Mouse (Mus musculus) ovary, postnatal 10 days (tissue): ENCODE measurements around the gene Mcam.

Experiments used
- DNase-seq: peaks from one replicate; pipeline ENCODE4 v3.0.0; 2022; ENCODE audit warnings: low spot score

Mcam gene

DNA sequence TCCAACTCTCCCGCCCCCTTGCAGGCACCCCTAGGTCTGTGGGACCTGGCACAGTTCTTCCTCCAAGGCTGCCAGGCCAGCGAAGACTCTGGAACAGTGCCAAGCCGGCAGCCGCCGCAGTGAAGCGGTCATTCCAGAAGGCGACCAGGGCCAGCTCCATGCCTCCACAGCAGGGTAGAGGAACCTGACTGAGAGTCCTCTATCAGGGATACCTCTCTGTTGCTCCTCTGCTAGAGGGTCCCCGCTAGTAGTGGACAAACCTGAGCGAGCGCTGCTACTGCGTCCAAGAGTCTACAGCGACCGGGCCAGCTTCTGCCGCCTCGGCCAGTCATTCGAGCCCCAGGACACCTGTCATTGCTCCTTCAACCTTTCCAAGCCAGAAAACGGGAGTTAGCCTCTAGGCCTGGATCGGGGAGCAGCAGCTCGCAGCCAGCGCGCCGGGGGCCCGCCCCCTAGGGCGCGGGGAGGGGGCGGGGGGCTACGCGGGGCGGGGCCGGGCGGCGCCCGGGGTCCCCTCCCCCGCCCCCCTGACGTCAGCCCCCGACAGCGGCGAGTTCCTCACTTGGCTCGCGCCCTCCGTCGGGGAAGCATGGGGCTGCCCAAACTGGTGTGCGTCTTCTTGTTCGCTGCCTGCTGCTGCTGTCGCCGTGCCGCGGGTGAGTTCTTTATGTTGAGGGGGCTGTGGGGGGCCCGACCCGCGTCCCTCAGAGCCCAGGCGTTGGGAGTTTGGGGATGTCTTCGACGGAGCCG, at the start of gene Mcam:
Mcam (plus strand) TSS at position 369 of the 750 bp plus-strand sequence.
- DNase-seq: no peak

DNA sequence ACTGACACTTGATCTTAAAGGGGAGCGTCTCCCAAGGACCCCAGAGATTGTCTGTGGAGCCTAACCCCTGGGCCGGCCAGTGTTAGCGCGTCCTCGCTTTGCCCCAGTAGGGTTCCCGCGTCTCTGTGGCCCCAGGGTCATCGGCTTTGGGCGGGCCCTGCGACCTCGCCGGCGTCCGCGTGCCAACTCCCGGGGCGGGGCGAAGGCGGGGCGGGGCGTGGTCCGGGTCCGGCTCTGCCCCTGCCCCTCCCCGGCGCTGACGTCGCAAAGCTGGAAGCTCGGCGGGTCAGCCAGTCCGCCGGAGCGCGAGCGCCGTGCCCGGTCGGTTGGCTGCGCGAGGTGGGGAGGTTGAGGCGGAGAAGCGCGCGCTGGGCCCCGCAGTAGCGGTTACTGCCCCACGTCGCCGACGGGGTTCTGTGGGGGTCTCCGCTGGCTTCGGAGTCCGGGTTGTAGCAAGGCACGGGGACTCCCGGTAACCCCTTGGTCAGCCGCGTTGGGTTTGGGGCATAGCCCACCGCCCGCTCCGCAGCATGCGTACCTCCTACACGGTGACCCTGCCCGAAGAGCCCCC, 49.5 kb upstream of the Mcam start:
- DNase-seq: peak; percentile 93

- DNase-seq: no peak
Observed at GRCm38 (mm10) chr9:44085276-44085675, 49.0 kb upstream of the Mcam start.

DNA sequence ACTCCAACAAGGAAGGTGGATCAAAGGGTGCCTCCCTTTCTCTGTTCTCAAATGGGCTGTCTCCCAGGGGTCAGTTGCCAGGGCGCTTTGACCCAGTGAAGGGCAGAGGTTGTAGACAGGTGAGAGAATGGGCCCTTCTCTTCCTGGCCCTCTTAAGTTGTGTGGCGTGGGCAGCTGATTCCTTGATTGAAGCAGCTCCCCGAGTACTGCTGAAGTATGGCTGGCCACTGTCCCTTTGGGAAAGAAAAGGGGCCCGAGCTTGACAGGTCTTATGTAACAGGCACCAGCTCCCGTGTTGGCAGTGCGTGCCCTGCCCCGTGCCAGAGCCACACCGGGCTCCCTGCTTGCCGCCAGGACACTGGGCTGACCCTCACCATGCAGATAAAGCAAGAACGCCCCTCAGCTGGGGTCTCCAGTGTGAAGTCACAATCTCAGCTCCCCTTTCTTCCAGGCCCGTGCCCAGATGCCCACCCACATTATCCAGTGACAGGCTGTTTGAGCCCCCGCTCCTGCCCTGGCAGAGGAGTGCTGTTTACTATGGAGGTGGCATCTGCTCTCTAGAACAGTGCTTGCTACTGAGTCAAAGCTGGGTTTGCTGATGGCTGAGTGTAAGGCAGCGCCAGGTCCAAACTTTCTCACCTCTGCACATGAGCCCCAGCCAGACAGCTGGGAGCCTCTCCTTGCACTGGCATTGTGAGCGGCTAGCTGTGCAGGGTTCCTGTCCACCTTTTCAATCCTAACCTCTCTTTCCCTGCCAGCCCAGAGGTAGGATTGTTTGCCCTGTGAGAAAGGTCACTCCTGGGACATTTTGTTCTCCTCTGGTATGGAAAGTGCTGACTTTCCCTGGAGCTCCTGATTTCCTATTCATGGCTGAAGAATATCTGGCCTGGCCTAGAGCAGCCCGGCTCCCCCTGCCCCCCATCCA, 48.3 kb upstream of the Mcam start:
- DNase-seq: no peak

GRCm38 (mm10) chr9:44086960-44087359, 47.3 kb upstream of the Mcam start:
- no peak for DNase-seq

DNA sequence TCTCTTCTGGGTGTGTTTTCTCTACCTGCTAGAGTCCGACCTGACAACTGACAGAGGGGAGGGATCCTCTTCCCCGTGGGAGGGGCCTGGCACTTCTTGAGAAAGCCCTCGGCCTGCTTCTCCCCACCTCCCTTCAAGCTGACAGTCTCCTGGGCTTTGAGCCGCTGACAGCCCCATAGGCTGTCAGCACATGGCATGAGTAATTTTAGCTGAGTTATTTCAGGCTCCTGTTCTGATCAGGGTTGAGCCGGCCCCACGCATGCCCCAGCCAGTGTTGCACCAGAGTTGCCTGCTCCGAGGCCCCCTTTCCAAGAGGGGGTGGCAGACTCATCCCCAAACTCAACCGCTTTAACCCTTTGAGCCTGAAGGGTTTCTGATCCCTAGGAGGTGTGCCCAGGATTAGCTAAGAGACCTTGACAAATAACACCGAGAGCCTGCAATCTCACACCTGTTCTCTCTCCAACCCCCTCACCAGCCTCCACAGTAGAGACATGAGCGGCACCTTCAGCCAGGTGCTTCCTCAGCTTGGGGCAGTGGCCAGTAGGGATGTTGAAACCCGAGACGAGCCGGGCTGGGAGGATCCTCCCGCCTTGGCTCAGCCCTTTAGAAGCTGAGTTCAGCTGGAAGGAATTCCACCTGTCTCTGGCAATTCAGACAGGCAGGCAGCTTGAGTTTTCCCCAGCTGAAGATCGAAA, 46.4 kb upstream of the Mcam start:
- DNase-seq: no peak

DNA sequence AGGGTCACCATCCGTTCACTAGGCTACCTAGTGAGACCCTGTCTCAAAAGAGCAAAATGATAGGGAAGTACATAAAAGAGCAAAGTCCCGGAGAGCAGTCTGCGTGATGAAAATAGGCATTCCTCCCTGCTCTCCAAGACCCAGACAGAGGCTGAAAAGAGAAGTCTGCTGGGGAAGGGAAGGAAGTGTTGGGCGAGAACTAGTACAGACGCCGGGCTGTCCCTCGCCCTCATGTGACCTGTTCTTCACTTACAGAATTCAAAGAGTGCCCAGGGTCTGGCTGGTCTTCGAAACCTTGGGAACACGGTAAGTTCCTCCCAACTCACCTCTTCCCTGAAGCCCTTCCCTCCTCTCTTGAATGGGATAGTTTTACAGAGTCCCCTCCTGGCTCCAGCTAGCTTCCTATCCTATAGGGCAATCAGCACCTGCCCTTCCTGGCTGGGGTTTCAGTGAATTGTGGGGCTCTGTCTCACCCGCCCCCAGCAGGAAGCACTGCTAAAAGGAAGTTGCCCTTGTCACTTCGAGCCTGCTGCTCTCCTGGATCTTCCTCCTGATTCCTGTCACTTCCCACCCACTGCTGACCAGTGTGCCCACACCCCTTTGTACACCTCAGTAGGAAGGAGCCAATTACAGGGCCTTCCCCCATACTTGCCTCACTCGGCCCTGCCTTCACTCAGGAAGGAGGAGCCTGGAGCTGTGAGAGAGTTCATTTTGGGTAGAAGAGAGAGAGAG, 45.2 kb upstream of the Mcam start:
- DNase-seq: no peak

- DNase-seq: no peak
Observed at GRCm38 (mm10) chr9:44093612-44094503, 40.4 kb upstream of the Mcam start.

- no peak for DNase-seq
Observed at GRCm38 (mm10) chr9:44094737-44095136, 39.5 kb upstream of the Mcam start.

DNA sequence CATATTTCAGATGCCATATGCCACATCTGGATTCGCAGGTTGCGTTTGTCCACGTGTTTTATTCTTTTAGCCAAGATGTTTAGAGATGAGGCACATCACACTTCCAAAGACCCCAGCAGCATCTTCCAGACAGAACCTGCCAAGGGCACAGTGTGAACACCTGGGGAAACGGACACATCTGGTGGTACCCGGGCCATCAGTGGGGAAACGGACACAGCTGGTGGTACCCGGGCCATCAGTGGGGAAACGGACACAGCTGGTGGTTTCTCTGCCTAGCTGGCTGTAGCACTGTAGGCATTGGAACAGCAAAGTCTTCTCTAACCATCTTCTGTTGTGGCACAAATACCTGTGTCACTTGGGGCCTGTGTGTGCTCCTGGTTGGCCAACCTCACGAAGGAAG, 38.5 kb upstream of the Mcam start:
- no peak for DNase-seq

DNA sequence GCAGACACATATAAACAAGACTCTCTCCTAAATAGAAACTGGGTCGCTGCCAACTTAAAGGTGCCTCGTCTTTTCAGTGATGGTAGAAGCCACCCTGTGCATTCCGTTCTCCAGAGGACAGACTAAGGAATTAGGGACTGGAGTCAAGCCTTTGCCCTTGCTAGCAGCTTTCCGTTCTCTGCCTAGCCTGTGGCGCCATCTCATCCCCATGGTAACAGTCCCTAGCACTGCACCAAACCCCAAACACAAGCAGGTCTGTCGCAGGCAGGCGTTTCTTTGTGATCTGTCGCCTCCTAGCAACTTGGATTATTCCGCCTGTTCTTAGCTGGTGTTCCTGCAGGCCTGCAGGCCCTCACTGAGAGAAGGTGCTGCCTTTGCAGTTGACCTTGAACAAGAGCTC, 37.7 kb upstream of the Mcam start:
- no peak for DNase-seq

DNA sequence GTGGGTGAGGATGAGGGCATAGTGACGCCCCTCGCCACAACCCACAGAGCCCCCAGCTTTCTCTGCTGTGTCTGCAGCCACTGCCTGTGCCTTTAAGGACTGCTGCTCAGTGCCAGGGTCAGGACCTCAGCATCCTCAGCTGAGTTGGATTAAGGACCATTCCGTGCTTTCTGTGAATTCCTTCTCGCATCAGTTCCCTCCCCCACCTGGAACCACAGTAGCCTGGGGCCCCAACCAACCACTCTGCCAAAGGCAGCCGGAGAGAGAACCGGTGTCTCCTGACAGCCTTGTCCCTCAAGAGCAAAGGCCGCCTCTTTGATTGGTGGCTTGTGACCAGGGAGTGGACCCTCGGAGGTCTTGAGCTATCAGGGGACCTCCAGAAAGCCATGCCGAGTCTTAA, 32.8 kb upstream of the Mcam start, which contains the start of gene Mfrp:
Mfrp (plus strand) TSS at position 240 of the 400 bp plus-strand sequence.
- DNase-seq: no peak

- DNase-seq: no peak
Observed at GRCm38 (mm10) chr9:44104881-44105280, 29.4 kb upstream of the Mcam start.

GRCm38 (mm10) chr9:44105781-44106180, 28.5 kb upstream of the Mcam start:
- DNase-seq: no peak

GRCm38 (mm10) chr9:44106182-44106581, 28.1 kb upstream of the Mcam start:
- DNase-seq: no peak

DNA sequence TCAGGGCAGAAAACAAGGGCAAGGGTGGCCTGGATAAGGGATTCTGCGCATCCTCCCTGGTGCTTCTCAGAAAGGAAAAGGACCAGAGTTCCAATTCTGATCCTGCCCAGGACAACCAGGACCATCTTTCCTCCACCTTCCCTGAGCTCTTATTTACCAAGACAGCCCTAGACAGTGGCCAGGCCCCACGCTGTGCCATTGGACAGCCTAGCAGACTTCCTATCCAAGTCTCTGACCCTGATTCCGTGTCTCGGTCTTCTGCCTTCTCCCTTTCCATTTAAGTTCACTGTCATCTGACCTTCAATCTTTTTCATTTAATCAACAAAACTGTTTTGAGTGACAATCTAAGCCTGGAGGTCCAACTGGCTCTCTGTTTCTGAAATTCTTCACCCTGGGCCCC, 27.7 kb upstream of the Mcam start:
- no peak for DNase-seq

DNA sequence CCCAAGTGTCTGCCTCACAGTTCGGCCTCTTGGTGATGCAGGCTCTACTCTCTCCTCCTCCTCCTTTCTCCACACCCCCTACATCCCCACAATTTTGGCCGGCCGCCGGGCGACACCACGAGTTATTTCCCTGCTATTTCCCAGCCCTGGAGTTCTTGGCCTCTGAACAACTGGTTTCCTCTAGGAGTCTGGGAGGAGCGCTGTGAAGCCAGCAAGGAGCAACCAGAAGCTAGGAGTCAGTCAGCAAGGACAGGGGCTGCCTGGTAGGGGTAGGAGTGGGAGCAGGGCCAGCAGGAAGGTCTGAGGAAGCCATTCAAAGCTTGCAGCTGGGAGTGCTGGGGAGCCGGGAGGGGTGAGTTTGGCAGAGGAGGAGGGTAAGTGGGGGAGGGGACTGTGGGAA, 27.2 kb upstream of the Mcam start, which contains the start of gene C1qtnf5:
C1qtnf5 (plus strand) TSS at position 136 of the 400 bp plus-strand sequence.
- DNase-seq: peak; percentile 83

GRCm38 (mm10) chr9:44107557-44108179, 26.6 kb upstream of the Mcam start:
- DNase-seq: no peak

GRCm38 (mm10) chr9:44108269-44109055, 25.8 kb upstream of the Mcam start:
- no peak for DNase-seq
